Mouse (Mus musculus) cerebellum, adult 9-10 months (tissue): Measurements from ENCODE around the gene Trim37.
"Not testable (repeated sequence)": the region's sequence is repeated elsewhere in the genome, so short reads cannot be mapped to it uniquely, and the experiment has no call there.

Experiments
- DNase-seq: peaks from one replicate; pipeline ENCODE4 v3.0.0; 2022

The Trim37 gene

GRCm38 (mm10) chr11:87234743-87235485 lies 108.0 kb downstream of the Trim37 start:
- DNase-seq: no peak

- no peak for DNase-seq
These were observed 108.6 kb downstream of the Trim37 start for GRCm38 (mm10) chr11:87235486-87235872.

- DNase-seq: no peak
These were observed 112.1 kb downstream of the Trim37 start for GRCm38 (mm10) chr11:87238891-87239530.

GRCm38 (mm10) chr11:87240141-87240832 lies 113.4 kb downstream of the Trim37 start:
- no peak for DNase-seq

GRCm38 (mm10) chr11:87240833-87241215 lies 113.9 kb downstream of the Trim37 start:
- DNase-seq: no peak

GRCm38 (mm10) chr11:87241256-87241655 lies 114.4 kb downstream of the Trim37 start:
- no peak for DNase-seq

- no peak for DNase-seq
These were observed 118.4 kb downstream of the Trim37 start for GRCm38 (mm10) chr11:87245171-87245840.

- no peak for DNase-seq
These were observed 119.3 kb downstream of the Trim37 start for GRCm38 (mm10) chr11:87246107-87246651.

GRCm38 (mm10) chr11:87246724-87247493 lies 120.0 kb downstream of the Trim37 start:
- no peak for DNase-seq

- DNase-seq: no peak
These were observed 120.6 kb downstream of the Trim37 start for GRCm38 (mm10) chr11:87247494-87247866.

- DNase-seq: no peak
These were observed 123.3 kb downstream of the Trim37 start for GRCm38 (mm10) chr11:87250132-87250531.

- DNase-seq: no peak
These were observed 126.4 kb downstream of the Trim37 start for GRCm38 (mm10) chr11:87253294-87253693.

GRCm38 (mm10) chr11:87254149-87254548 lies 127.3 kb downstream of the Trim37 start:
- no peak for DNase-seq

- no peak for DNase-seq
These were observed 130.4 kb downstream of the Trim37 start for GRCm38 (mm10) chr11:87257282-87257681.

- no peak for DNase-seq
These were observed 132.9 kb downstream of the Trim37 start for GRCm38 (mm10) chr11:87259792-87260191.

- not testable (repeated sequence) for DNase-seq
These were observed 134.8 kb downstream of the Trim37 start for GRCm38 (mm10) chr11:87261705-87262104.

GRCm38 (mm10) chr11:87263946-87264345 lies 137.1 kb downstream of the Trim37 start:
- no peak for DNase-seq

- no peak for DNase-seq
These were observed 139.4 kb downstream of the Trim37 start for GRCm38 (mm10) chr11:87266246-87266645.

- no peak for DNase-seq
These were observed 141.9 kb downstream of the Trim37 start for GRCm38 (mm10) chr11:87268803-87269202.
